Comparison of ENCODE assay signal across 8 mouse cellular contexts in genomic region chr10:85872479-85872773, GRCm38 (mm10). TPM values are rescaled to one million over a fixed set of nuclear protein-coding genes. Genes with fewer than 3 reads are reported as not detected.
A peak's percentile ranks its signal among the peaks of the same experiment; 100 is the strongest.
DNase-seq lines count a peak whose midpoint lies in the region; ATAC-seq and TF ChIP-seq lines count a peak whose summit lies in the region.

No protein-coding gene starts in this region.

- intact Hi-C loops in heart, postnatal 10 days (cut with DNase I): loop anchor here (2.0 to 10.0 kb wide), 2 partner anchors 44 to 198 kb away; partner anchors contain the start of gene Prdm4

- H3K27ac ChIP-seq in heart, embryonic 15.5 days: no peak overlapping the region

- no peak for ATAC-seq in heart, embryonic 15.5 days (replicated peaks; ENCODE audit: insufficient number of reproducible peaks, insufficient read depth, low FRiP score, low read depth)
- peak; percentile 12 for ATAC-seq in Patski
- ATAC-seq in hematopoietic stem cell, adult 5-6 weeks (replicated peaks in 1 of 2; ENCODE audit: insufficient read depth in 1 of 2, low FRiP score in 2 of 2, low TSS enrichment in 1 of 2, low read depth in 1 of 2, poor library complexity in 2 of 2, severe bottlenecking in 2 of 2): peak; percentile 25 to 47; a peak in 3 of 4 replicates
- ATAC-seq in megakaryocyte-erythroid progenitor cell, adult 5-6 weeks (replicated peaks; ENCODE audit: low FRiP score, low TSS enrichment, poor library complexity, severe bottlenecking): peak; percentile 88

- POLR2A ChIA-PET in Patski (lab: Charles Lee): no interaction called here

- H3K4me1 ChIP-seq in heart, embryonic 15.5 days (replicated peaks): peaks cover 9% of the 10 kb centered on the region

- no peaks in the 10 kb centered on the region for H3K27me3 ChIP-seq in heart, embryonic 15.5 days
- peaks cover 10% of the 10 kb centered on the region for H3K27me3 ChIP-seq in Patski

- H3K36me3 ChIP-seq in heart, embryonic 15.5 days: peaks cover 33% of the 10 kb centered on the region

- H3K9me3 ChIP-seq in heart, embryonic 15.5 days (replicated peaks): no peaks in the 10 kb centered on the region

- peak overlapping the region; percentile 82 for H3K4me3 ChIP-seq in heart, embryonic 15.5 days

- under 1% methylated on average over 5 of the region's 5 CpGs for WGBS in heart, embryonic 15.5 days

- TF ChIP-seq CTCF in Patski (IDR thresholded peaks at IDR 0.05): no peak

- in situ Hi-C loops in Patski (cut with MboI; ENCODE audit: low pct_unique_long_range_greater_than_20kb): no loop called here

- CTCF ChIA-PET in Patski (lab: Charles Lee): no interaction called here

- no peak for DNase-seq in heart, postnatal 10 days
- no peak for DNase-seq in Patski (ENCODE audit: low read depth, low spot score)
- DNase-seq in cerebellum, adult 18-20 months: no peak
- DNase-seq in frontal cortex, postnatal 10 days (ENCODE audit: low spot score in 2 of 2): no peak
- DNase-seq in ovary, adult 18-20 months (ENCODE audit: low spot score): no peak

- peak overlapping the region; percentile 80 for H3K9ac ChIP-seq in heart, embryonic 15.5 days

- peak overlapping the region; percentile 68 for H3K4me2 ChIP-seq in heart, embryonic 15.5 days

RNA-seq across cellular contexts. Expression of gene Pwp1, which starts 43.1 kb away (rescaled TPM):
- polyA plus RNA-seq in heart, embryonic 15.5 days (2015; fragmentation: Nextera tagmentation; extraction: Ambion mirVana): 37.5 and 44.3 TPM in 2 replicates
- 10 to 100 TPM; 16.1 TPM for total RNA-seq in heart, postnatal 10 days (2021)
- polyA plus RNA-seq in Patski (2021): 31.7 TPM
- 62.3 and 65.5 TPM in 2 replicates for total RNA-seq in hematopoietic stem cell, adult 5-6 weeks (2017)
- 44.4 and 55.2 TPM in 2 replicates for total RNA-seq in megakaryocyte-erythroid progenitor cell, adult 5-6 weeks (2014; fragmentation: Nextera tagmentation)
- 76.9 and 81.9 TPM in 2 replicates for total RNA-seq in megakaryocyte-erythroid progenitor cell, adult 5-6 weeks (2017)

RNA-seq across cellular contexts. Expression of gene Prdm4, which starts 44.5 kb away (rescaled TPM):
- polyA plus RNA-seq in heart, embryonic 15.5 days (2015; fragmentation: Nextera tagmentation; extraction: Ambion mirVana): 7.9 and 10.3 TPM in 2 replicates
- total RNA-seq in heart, postnatal 10 days (2021): 10 to 100 TPM; 17.3 to 18.1 TPM
- 23.4 TPM for polyA plus RNA-seq in Patski (2021)
- total RNA-seq in hematopoietic stem cell, adult 5-6 weeks (2017): 59.1 and 71.1 TPM in 2 replicates
- total RNA-seq in megakaryocyte-erythroid progenitor cell, adult 5-6 weeks (2014; fragmentation: Nextera tagmentation): 21.1 and 23.3 TPM in 2 replicates
- 27.7 and 30.9 TPM in 2 replicates for total RNA-seq in megakaryocyte-erythroid progenitor cell, adult 5-6 weeks (2017)

RNA-seq across cellular contexts. Expression of gene Ascl4, which starts 55.1 kb away (rescaled TPM):
- polyA plus RNA-seq in heart, embryonic 15.5 days (2015; fragmentation: Nextera tagmentation; extraction: Ambion mirVana): not detected in 2 replicates
- not detected for total RNA-seq in heart, postnatal 10 days (2021)
- polyA plus RNA-seq in Patski (2021): 0.24 TPM
- total RNA-seq in hematopoietic stem cell, adult 5-6 weeks (2017): not detected in 2 replicates
- not detected in 2 replicates for total RNA-seq in megakaryocyte-erythroid progenitor cell, adult 5-6 weeks (2014; fragmentation: Nextera tagmentation)
- total RNA-seq in megakaryocyte-erythroid progenitor cell, adult 5-6 weeks (2017): not detected in 2 replicates
